Mouse (Mus musculus) retina, embryonic 14.5 days (tissue): Measurements from ENCODE around the gene Arl16.
A peak's percentile ranks its signal among the peaks of the same experiment; 100 is the strongest.
"Not testable (repeated sequence)": the region's sequence is repeated elsewhere in the genome, so short reads cannot be mapped to it uniquely, and the experiment has no call there.

Experiments used
- DNase-seq: peaks from one replicate; pipeline ENCODE4 v3.0.0-alpha.2; 2015; ENCODE audit warnings: low spot score

Arl16 gene

DNA sequence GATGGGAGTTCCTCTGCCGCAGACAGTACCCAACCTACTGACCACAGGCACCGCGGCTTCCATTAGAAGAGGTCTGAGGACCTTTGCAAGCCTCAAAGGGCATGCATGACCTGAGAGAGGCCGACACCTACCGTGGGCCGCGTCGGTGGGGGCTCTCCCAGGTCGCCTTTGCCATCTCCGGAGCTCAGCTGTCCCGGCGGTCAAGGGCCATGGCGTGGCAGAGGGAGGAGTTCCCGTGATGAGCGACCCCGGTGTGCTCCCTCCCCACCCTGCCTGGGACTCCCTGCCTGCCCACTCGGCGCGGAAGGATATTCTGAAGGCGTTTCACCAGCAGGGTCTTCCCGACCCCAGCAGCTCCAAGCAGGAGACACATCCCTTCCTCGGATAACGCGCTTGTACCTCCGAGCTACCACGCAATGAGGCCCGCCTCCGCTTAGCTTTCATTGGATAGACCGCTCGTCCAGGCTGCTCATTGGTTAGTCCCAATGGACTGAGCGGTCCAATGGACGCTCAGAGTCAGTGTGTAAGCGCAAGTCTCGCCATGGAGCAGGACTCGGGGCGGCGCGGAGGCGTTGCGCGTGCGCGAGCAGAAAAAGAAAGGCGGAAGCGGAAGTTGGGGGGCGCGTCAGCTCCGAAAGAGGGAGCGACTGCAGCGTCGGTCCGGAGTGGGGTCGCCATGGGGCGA lies at the start of gene Arl16:
TSS of gene Arl16 (minus strand) at position 557 of the 685 bp plus-strand sequence.
- DNase-seq, result peak; percentile 99

DNA sequence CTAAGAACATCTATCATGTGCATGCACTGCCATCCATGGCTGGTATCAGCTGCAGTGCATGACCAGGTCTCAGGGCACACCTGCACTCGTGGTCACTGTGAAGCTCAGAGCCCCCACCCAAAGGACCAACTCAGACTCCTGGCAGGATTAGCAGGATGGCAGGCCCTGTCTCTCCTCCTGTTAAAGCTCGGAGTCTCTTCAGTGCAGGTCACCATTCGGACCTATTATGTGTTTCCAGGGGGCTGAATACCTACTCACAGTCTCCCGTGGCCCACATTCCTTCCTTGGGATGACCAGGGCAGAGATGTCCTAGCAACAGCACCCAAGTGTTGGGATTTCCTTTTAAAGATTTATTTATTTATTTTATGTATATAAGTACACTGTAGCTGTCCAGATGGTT lies 49.7 kb upstream of the Arl16 start:
- DNase-seq, result no peak

DNA sequence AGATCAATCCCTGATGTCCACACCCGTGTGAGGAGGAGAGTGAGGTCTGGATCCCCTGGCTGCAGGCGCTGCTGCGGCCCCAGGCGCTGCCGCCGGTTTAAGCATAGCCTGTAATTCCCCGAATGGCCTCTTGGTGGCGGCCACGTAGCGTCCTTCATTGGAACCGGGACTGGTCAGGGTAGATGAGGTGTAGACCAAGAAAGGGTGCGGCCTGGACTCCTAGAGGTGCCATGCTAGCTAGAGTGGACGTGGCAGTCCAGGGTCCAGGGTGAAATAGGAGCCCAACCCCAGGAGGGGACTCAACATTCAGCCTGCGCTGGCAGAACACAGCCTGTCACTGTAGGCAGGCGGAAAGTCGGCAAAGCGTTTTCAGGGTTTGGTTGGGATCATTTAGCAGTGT lies 48.2 kb upstream of the Arl16 start:
- DNase-seq, result peak; percentile 92

DNA sequence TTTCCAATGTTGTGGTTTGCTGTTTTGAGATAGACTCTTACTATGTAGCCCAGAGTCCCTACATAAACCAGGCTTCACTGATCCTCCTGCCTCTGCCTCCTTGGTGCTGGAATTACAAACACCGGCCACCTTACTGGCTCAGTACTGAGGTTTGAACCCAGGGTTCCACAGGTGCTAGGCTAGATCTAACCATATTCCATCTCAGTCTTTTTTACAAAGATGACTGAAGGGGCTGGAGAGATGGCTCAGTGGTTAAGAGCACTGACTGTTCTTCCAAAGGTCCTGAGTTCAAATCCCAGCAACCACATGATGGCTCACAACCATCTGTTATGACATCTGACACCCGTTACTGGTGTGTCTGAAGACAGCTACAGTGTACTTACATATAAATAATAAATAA lies 46.9 kb upstream of the Arl16 start:
- DNase-seq, result not testable (repeated sequence)

DNA sequence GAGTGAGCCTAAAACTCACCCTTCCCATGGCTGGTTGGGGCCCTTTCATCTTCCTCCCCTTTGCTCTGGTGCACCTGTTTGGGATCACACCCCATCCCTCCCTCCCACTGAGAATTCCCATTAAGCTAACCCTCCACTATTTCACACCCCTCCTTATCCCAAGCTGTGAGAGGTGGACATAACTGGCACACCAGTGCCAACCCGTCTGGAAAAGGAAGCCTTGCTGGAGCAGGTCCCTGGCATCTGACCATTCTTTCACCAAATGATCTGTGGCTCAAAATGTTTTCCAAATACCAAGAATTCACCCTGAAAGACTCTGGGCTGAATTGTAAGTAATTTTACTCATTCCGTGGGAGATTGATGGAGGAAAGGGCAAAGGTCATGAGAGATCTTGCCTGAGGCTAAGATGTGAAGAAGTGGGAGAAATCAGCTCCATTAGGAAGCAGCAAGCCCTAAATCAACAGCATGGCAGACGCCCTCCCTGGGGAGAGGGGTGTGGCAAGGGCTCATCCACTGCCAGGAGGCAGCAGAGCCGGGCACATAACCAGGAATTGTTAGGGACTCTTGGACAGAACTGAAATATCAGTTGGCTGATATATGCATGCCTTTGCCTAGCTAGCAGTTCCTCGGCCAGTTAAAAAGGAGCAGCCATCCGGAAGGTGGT lies 45.5 kb upstream of the Arl16 start:
- DNase-seq, result no peak

DNA sequence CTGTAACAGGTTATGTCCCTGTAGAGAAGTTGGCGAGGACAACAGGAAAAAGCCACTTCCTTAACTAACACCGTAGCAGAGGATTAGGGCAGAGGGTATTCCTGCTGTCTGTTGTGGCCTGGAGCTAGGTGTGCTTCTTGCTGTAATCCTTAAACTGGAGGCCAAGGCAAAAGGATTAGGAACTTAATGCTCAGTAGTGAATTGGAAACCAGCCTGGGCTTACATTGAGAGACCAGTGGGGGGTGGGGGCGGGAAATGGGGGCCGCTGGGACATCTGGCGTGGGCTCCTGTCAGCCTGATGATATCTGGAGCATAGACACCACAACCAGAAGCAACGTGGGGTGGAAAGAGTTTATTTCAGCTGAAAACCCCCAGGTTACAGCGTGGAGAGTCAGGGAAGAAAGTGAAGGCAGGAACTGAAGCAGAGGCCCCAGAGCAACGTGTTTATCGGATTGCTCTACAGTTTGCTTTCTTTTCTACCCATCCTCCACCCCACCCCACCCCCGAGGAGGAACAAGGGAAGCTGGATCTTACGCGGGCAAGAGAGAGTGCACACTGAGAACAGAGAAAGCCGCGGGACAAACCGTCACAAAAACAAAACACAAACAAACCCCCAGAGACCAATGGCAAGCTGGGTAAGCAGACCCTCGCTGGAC lies 43.1 kb upstream of the Arl16 start:
- DNase-seq, result peak; percentile 37

DNA sequence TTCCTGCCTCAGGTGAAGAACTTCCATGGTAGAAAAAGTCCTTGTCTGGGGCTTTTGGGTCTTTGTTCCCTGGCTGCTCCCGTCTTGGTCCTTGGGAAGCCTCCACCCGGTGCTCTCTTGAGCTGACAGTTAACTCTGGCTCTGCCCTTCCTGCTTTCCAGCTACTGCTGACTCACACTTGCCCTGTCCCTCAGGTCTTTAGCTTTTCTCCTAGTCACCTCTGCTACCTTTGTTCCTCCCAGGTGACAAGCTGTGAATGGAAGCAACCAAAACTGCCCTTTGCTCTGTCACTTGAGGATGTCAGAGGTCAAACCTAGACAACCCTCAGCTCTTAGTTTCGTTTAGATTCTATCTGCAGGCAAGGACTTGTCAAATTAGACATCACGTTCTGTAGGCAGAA lies 42.5 kb upstream of the Arl16 start:
- DNase-seq, result no peak

DNA sequence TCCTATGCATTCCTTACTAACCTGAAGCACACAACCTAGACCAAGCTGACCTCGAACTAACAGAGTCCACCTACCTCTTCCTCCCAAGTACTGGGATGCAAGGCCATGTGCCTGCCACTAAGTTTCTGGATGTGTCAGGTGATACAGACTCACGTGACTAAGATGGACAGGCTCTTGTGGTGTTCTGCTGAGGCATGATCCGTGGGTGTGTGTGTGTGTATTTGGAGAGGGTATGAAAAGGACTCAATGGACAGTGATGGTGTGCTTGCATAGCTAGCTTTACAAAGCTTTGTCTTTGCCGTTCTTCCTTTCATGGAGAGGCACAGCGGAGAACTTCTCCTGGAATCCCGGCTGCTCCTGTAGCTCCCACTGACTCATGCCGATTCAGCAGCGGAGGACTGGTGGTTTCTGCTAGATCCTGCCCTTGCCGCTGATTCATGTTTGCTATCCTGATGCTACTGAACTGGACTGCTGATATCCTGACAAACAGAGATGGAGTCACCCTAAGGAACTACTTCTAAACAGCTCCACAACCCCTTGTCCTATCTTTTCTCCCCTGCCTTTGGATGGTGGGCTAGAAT lies 41.0 kb upstream of the Arl16 start:
- DNase-seq, result no peak

DNA sequence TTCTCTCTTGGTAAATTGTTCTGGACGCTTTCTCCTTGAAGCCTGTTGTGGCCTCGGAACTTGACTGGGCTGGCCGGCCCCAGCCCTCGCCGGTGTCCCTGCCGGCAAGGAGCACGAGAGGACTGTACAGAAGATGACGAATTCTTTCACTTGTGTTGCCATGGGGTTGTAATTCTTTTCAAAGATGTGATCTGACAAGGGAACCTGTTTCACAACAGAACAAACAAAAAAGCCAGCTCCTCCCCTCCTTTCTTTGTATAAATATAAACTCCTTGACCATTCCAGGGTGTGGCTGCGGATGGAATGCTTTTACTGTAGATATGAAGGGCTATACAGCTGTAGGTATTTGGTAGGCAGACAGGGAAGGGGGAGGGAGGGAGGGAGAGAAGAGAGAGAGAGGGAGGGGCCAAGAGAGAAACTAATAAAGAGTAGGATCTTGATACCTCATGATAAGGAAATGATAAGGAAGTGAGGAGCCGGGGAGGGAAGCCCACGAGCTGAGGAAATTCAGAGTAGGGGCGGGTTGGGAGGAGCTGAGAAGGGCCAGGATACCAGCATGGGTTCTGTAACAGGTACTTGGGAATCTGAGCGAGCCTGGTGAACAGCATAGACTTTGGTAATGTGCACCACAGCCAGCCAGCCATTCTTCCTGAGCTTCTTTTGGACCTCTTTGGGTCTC lies 40.3 kb upstream of the Arl16 start:
- DNase-seq, result no peak

DNA sequence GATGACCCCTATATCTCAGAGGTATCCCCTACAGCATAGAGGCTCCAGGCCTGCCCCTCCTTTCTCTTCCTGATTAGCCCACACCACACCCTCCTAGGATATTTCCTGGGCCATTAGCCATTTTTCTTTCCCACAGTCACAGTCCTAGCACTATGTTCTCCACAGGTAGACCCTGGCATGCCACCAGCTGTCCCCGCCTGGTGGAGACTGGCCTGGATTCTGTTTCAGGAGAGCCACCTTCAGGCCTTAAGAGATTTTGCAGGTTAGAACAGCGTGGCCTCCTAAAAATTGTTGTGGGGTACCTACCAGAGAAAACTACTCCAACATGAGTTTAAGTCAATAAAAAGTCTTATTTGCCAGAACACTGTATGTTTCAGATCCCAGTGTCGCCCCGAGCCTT lies 39.5 kb upstream of the Arl16 start:
- peak; percentile 21 for DNase-seq

DNA sequence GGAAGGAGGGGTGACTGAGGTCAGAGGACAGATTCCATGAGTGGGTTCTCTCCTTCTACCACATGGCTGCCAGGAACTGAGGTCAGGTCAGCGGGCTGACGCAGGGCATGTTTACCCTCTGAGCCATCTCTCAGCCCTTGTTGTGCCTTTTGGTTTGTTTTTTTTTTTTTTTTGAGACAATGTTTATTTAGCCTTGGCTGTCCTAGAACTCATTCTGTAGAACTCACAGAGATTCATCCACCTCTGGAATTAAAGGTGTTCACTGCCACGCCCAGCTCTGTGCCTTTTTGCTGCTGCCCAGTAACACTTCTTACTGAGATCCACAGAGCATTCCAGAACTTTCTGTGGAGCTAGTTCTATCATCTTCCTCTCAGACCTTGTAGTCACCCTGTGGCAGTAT lies 38.3 kb upstream of the Arl16 start:
- DNase-seq, result no peak

DNA sequence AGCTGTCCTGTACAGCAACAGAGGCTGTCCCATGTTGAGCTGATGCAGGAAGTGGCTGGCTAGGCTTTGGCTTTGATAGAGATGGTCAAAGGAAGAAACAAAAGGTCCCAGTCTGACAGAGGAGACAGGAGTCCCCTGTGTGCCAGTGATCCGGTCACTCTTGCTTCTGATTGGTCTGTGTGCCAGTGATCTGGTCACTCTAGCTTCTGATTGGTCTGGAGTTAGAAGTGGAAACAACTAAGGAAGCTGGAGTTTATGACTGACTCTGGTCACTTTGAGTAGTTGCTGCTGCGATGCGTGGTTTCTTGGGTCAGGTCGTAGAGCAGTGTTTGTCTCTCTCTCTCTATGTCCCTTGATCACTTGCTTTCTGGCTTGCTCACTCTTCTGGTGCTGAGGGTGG lies 34.3 kb upstream of the Arl16 start:
- DNase-seq, result no peak

DNA sequence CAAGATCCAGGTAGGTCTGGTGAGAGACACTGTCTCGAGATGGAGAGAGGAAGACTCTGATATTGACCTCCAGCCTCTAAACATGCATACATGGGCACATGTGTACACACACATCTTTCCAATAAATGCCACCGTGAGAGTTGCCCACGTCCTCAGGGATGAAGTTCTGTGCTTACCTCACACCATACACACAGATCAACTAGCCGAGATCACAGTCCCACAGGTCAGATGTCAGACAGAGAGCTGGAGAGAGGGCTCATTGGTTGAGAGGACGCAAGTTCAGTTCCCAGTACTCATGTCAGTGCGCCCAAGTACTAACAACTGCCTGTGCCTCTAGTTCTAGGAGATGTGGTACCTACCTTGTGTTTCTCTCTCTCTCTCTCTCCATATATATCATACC lies 33.6 kb upstream of the Arl16 start:
- DNase-seq, result no peak

DNA sequence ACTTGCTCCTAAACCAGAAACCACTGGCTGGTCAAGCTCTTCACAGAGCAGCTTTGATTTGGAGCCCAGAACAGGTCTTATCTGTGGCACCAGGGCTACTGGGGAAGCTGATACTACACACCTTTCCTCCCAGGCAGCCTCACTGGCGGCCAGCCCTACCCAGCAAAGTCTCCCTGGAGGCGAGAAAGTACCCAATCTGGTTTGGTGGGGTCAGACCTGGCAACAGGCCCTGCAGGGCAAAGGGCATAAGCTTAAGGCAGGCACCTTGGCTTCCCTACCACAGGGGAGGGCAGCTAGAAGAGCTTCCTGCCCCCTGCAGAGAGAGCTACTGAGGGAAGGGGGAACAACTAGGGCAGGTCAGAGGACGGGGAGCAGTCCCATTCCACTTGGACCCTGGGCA lies 33.0 kb upstream of the Arl16 start:
- no peak for DNase-seq

DNA sequence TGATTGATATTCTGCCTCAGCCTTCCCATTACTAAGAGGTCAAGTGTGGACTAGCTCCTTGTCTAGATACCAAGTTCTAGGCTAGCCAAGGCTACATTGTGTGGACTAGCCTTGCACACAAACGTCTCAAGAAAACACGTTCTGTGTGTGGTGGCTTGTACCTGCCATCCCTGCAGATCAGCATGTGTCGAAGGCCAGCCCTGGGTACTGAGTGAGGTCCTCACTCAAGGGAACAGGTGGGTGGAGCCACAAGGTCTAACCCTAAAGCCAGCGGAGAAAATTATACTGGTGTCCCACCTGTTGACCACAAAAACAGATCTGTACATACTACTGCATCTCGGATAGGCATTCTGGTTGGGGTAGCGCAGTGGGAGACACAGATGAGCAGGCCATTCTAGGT lies 32.5 kb upstream of the Arl16 start:
- DNase-seq, result no peak

DNA sequence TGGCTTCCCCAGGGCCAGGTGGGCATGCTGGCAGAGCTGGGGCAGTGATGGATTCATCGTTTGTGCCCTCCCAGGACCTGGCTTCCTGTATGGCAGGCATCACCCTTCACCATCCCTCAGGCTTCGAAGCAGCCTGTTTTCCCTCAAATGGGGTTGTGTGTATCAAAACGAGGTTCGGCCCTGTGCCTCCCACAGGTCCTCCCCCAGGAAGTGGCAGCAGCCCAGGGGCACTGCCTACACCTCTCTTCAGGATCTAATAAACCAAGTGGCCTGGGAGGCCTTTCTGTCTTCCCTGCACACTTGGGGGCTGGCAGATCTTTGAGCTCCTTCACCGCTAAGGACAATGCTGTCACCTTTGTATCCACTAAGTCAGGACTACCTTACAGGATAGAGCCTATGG lies 31.5 kb upstream of the Arl16 start:
- DNase-seq, result no peak

DNA sequence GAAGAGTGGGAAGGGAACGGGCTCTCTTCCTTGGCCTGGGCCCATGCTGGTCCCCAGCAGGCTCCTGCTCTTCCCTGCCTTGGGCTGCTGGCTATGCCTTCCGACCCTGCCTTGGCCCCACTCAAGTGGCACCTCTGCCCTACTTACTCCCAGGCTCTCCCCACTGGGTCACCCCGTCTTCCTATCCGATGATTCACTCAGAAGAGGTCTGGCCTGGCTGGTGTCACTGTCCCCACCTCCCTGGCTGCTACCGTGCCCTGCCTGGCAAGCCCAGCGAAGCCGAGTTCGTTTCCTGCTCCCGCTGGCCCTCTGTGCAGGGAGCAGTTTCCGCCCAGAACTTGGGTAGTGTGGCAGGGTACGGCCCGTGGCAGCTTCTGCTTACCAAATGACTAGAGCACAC lies 30.8 kb upstream of the Arl16 start:
- DNase-seq, result no peak

DNA sequence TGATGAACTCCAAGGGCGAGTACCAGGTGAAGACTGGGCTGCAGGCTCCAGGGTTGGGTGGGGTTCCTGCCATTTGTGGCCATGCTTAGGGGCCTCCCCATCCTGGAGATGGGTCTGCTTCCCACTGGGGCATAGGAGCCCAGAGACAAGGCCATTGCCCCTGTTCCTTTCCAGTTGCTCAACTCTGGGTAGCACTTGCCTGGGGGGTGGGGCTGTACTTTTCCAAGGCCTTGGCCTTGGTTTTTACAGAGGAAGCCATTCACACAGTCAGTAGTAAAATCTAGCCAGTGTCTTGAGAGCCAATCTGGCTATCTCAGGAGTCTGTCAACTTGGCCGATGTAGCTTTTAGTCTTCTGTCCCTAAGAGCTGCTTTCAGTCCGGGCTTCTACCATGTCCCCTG lies 30.0 kb upstream of the Arl16 start:
- no peak for DNase-seq

DNA sequence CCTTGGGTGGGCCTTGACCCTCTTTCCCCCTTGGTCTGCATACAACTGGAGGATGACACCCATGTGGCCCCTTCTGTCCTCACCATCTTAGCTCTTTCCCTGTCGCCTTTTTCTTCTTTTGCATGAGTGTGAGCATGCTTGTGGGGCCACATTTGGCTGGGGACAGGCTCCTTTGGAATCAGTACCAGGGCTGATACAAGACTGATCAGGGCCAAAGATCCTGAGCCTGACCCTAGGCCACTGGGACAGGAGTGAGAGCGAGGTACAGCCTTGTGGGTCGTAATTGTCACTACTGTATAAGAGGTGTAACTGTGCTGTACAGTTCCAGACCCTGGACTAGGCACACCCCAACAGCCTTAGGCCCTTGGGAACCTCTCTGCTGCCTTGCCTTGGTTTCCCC lies 26.5 kb upstream of the Arl16 start:
- no peak for DNase-seq

DNA sequence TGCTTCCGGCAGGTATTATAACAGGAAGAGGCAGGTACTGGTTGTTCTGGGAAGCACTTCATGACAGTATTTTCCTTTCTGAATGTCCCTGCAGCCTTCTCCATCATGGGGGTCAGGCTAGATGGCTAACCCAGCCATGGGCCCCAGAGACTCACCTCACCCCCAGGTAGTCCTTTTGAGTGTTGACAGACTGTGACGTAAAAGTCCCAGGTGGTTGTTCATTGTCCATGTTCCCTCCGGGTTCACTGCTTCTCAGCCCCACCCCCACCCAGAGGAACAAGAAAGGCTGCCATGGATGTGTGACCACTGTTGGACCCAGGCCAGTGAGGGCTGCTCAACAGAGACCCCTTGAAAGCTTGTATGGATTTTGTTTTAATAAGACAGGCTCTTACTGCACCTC lies 25.9 kb upstream of the Arl16 start:
- DNase-seq, result no peak

DNA sequence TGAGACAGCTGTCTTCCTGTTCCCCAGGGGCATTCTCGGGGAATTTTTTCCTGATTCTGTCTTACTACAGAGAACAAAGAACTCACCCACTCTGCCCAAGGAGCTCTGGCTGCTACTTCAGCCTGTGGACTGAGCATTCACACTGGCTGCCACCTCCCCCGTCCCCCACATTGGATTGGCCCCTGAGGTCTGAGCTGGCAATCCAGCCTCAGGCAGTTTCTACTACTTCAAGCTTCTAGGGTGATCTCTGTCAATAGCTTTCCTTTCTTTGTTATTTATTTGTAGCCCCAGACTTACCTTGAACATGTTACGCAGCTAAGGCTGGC lies 25.4 kb upstream of the Arl16 start:
- peak; percentile 38 for DNase-seq

DNA sequence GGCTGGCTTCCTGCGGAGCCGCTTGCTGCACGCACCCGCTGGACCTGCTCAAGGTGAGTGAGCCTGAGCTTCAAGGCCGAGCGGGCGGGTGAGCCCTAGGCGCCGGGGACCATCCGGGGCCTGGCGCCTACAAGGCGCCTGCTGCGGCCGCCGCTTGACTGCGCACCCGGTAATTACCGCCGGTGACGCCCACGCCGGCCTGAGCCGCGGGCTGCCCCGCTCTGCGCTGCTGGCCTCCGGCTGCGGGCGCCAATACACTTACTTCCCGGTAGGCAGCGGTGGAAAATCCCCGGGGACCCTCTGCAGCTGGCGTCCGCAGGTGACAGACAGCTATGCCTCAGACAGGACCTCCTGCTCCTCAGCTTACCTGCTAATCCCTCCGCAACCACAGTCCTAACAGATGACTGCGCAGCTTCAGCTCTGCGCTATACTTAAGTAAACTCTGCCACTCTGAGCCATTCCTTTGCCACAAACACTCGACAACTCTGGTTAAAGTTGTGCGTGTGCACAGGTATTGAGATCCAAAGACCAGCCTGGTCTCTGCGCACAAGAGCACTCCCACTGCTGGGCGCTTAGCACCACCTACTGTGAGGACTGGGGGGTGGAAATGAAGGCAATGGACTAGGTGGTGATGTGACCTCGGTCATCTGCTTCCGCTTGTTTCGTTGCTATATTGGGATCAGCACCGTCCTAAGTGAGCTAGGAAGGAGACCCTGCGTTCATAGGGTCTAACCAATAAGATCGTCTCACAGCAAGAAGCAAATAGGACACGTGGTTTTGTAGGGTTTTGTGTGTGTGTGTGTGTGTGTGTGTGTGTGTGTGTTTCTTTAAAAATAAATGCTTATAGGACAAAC lies 24.8 kb upstream of the Arl16 start:
- peak; percentile 42 for DNase-seq
